Mouse (Mus musculus) G1E-ER4 (cell line): Measurements from ENCODE around the gene Ints6l. TPM values are rescaled to one million over a fixed set of nuclear protein-coding genes. Genes with fewer than 3 reads are reported as not detected.

Source experiments
- GATA1 ChIP-seq: IDR thresholded peaks from one replicate; pipeline ENCODE4 v1.8.0; 2012; ENCODE audit warnings: low read length, inconsistent platforms
- polyA plus RNA-seq: library from polyadenylated mRNA; stranded (reverse); fragments of >175 nt; gene quantifications from 2 replicates; pipeline ENCODE4 v1.2.3, GENCODE M21; 2012

Ints6l gene
- 7.9 and 8.8 TPM in 2 replicates for polyA plus RNA-seq

DNA sequence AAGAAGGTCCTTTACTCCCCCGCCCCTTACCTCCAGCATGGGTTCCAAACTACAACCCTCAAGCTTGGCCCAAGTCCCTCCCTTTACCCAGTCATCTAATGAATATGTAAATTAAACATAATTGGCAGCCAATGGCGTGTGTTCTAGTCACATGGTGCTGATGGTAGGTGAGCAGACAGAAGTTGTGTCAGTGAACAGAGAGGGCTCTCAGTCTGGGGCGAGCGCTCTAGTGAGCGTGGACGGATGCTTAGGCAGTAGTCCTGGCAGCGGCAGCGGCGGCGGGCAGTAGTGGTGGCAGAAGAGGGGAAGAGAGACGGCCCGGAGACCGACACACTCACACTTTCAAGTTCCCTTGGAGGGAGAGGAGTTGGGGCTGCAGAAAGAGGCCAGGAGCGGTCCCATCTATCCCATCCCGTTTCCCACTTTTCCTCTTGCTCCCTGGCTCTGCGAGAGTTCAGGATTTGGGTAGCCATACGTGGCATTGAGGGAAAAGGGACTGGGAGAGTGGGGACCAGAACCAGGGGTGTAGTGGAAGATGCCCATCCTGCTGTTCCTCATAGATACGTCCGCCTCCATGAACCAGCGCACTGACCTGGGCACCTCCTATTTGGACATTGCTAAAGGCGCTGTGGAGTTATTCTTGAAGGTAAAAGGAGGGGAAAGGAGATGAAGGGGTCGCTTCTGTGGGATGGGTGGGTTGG is at the start of gene Ints6l:
TSS of gene Ints6l (plus strand) at position 187 of the 701 bp plus-strand sequence.
- no peak for TF ChIP-seq GATA1

GRCm38 (mm10) chrX:56405482-56405881 is 49.2 kb upstream of the Ints6l start:
- no peak for TF ChIP-seq GATA1

- TF ChIP-seq GATA1 = no peak
These were observed 48.5 kb upstream of the Ints6l start for GRCm38 (mm10) chrX:56406128-56406527.

DNA sequence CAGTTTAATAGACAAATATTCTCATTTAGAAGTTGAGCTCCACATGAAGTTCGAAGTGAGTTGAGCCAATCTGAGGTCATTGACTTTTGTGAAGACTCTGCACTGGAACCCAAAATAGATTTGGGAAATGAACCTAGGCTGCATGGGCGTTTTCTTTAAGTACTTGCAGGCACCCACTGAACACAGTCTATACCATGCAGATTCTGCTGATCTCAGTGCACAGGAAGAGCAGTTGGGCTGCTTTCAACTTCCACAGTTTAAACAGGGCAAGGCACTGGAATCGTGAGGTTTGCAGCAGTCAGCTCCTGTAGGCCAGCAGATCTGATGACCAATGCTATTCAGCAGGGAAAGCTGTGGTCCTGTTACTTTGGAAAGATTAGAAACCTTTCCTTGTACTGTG is 38.4 kb upstream of the Ints6l start:
- TF ChIP-seq GATA1 = no peak

DNA sequence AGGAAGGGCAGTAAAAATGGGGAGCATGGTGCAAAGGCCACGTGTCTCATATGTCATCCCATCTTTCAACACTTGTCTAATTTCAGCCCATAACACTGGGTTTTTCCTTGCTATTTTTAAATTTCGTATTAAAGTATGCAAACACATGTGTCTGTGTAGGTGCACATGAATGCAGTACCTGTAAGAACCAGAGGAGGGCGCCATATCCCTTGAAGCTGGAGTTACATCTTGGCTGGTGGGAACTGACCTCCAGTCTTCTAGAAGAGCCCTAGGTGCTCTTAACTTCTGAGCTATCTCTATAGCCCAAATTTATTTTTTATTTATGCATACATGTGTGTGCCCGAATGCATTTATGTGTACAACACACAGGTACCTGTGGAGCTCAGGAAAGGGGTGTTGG is 37.1 kb upstream of the Ints6l start:
- TF ChIP-seq GATA1 = no peak

DNA sequence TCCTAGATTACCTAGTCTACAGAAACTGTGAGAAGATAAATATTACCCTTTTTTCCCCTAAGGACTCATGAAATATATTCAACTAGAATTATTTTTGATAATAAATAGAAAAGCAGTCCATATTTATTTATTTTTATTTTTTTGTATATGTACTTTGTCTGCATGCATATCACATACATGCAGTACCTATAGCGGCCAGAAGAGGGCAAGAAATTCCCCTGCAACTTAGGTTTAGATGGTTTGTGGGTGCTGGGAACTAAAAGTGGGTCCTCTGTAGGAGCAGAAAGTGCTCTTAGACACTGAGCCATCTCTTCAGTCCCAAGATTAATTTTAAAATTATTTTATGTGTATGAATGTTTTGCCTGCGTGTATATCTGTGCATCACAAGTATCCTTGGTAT is 24.1 kb upstream of the Ints6l start:
- TF ChIP-seq GATA1 = no peak

- TF ChIP-seq GATA1 = peak; percentile 5
These were observed 18.8 kb upstream of the Ints6l start for GRCm38 (mm10) chrX:56435758-56436283.

GRCm38 (mm10) chrX:56446487-56447428 is 7.9 kb upstream of the Ints6l start:
- TF ChIP-seq GATA1 = peak; percentile 85

GRCm38 (mm10) chrX:56447524-56448015 is 7.1 kb upstream of the Ints6l start, which contains the start of gene Gm2174:
TSS of gene Gm2174 (plus strand) at chrX:56447965.
- no peak for TF ChIP-seq GATA1

DNA sequence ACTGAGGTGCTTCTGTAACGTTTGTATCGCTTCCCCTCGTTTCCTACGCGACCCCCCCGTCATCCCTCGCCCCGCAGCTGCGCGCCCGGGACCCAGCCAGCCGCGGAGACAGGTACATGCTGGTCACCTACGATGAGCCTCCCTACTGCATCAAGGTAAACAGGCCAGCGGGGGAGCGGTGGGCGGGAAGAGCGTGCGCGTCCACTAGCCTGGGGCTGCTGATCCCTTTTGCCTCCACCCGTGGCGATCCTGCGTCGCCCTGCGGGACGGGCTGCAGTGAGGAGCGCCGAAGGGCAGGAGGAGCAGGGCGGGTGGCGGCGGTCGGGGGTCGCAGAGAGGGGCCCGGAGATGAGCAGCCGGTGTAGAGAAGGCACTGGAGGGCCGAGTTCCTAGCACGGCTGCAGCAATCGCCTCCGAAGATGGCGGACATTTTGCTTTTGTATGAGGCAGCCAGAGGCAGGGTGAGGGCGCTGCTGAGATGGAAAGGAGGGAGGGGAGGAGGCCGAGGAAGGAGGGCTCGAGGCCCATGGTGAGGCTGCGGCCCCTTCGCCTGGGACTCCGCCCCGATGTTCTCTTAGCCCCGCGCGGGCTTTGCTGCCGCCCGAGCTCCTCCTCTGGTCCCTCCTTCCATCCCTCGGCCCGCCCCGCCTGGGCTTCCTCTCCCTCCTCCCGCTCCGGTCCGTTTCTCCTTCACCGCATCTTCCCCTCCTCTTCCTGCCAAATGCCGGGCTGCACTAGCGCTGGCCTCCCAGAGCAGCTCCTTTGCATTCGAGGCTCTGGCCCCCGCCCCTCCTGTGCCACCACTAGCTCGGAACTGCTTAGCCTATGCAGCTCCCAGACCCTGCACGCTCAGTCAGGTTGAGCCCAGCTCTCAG is 952 bp downstream of the Ints6l start:
- no peak for TF ChIP-seq GATA1

GRCm38 (mm10) chrX:56456379-56456778 is 1.7 kb downstream of the Ints6l start:
- peak; percentile 49 for TF ChIP-seq GATA1

GRCm38 (mm10) chrX:56462020-56462933 is 7.6 kb downstream of the Ints6l start:
- no peak for TF ChIP-seq GATA1

GRCm38 (mm10) chrX:56464906-56465305 is 10.2 kb downstream of the Ints6l start:
- TF ChIP-seq GATA1 = peak; percentile 54

- TF ChIP-seq GATA1 = no peak
These were observed 13.0 kb downstream of the Ints6l start for GRCm38 (mm10) chrX:56467688-56468087.
